Mouse (Mus musculus) stomach, postnatal 0 days (tissue): ENCODE measurements around the gene Bpifa5.

Experiments
- CTCF ChIP-seq: IDR thresholded peaks from 2 replicates; pipeline ENCODE4 v1.5.1; 2016; ENCODE audit warnings: antibody characterized with exemption, low read depth, mild to moderate bottlenecking, moderate library complexity
- EP300 ChIP-seq: optimal IDR thresholded peaks from 2 replicates; pipeline ENCODE3; 2016; ENCODE audit warnings: antibody characterized with exemption

DNA sequence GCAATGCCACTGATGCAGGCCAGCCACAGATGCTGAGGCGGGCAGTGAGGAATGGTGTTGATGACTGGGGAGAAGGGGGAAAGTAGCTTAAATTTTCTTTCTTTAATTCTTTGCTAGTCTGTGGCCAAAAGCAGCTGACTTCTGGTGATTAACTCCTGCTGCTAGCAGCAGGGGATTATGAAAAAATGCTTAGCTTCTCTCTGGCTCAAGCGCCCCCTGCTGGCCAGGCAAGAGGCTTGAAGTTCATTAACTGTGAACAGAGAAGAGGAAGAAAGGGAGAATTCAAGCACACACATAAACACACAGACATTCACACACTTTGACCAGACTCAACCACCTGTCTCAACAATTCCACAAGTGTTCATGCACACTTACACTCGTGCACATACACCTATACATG is 4.0 kb upstream of the Bpifa5 start:
- TF ChIP-seq CTCF: peak; percentile 74
- TF ChIP-seq EP300: no peak
